Mouse (Mus musculus) frontal cortex, adult (tissue): ENCODE data around the gene Il3.

ENCODE experiments used
- ATAC-seq: cut with Nextera tagmentation; 2 replicates; pipeline ENCODE4 v1.9.2; 2017; ENCODE audit warnings: mild to moderate bottlenecking, moderate library complexity, mixed read lengths; ENCODE audit not compliant: low TSS enrichment

Il3 gene

GRCm38 (mm10) chr11:54287821-54288453, 20.9 kb upstream of the Il3 start:
- no peak for ATAC-seq

GRCm38 (mm10) chr11:54271437-54271949, 4.4 kb upstream of the Il3 start:
- no peak for ATAC-seq

- ATAC-seq, result peak; percentile 77
Observed at GRCm38 (mm10) chr11:54269191-54269896, 2.3 kb upstream of the Il3 start.

- peak; percentile 31; the same call in 1 of the 2 replicates for ATAC-seq
Observed at GRCm38 (mm10) chr11:54264542-54264941, 2.5 kb downstream of the Il3 start.

- no peak for ATAC-seq
Observed at GRCm38 (mm10) chr11:54263405-54264031, 3.6 kb downstream of the Il3 start.

- ATAC-seq, result no peak
Observed at GRCm38 (mm10) chr11:54256624-54257376, 10.3 kb downstream of the Il3 start.

- ATAC-seq, result no peak
Observed at GRCm38 (mm10) chr11:54254114-54254513, 13.0 kb downstream of the Il3 start.

GRCm38 (mm10) chr11:54250575-54250974, 16.5 kb downstream of the Il3 start:
- no peak for ATAC-seq

GRCm38 (mm10) chr11:54249748-54250147, 17.3 kb downstream of the Il3 start:
- no peak for ATAC-seq

- ATAC-seq, result no peak
Observed at GRCm38 (mm10) chr11:54248940-54249717, 17.9 kb downstream of the Il3 start, which contains the start of gene Csf2. Gene Csf2 (minus strand): TSS chr11:54249667.

GRCm38 (mm10) chr11:54247251-54247950, 19.7 kb downstream of the Il3 start:
- ATAC-seq, result no peak

GRCm38 (mm10) chr11:54244465-54244864, 22.6 kb downstream of the Il3 start:
- ATAC-seq, result no peak

- ATAC-seq, result no peak
Observed at GRCm38 (mm10) chr11:54242494-54242893, 24.6 kb downstream of the Il3 start.

- ATAC-seq, result no peak
Observed at GRCm38 (mm10) chr11:54236939-54237338, 30.1 kb downstream of the Il3 start.

- ATAC-seq, result no peak
Observed at GRCm38 (mm10) chr11:54227478-54227877, 39.6 kb downstream of the Il3 start.

- ATAC-seq, result no peak
Observed at GRCm38 (mm10) chr11:54224475-54224986, 42.5 kb downstream of the Il3 start.

- no peak for ATAC-seq
Observed at GRCm38 (mm10) chr11:54223637-54224474, 43.2 kb downstream of the Il3 start.

GRCm38 (mm10) chr11:54219903-54220740, 47.0 kb downstream of the Il3 start:
- no peak for ATAC-seq
